Comparison of ENCODE assay signal across 10 mouse cellular contexts in the genomic region with DNA sequence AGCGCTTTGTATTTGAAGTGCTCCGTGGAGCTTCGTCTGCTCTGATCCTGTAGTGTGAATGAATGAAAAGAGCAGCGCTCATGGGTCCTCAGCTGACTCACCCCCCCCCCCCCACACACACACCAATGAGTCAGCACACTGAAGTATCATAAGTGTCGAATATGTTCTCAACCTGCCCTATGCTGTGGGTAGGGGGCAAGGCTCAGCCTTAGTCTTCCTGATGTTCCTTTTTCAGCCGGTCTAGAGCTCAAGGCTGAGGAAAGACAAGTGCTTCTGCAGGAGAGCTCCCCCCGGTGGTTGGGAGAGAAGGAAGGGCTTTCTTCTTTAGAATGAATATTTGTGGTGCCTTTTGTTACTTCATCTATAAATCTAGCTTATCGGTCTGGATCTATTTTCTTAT. TPM values are rescaled to one million over a fixed set of nuclear protein-coding genes. Genes with fewer than 3 reads are reported as not detected.
A peak's percentile ranks its signal among the peaks of the same experiment; 100 is the strongest.
DNase-seq lines count a peak whose midpoint lies in the region; ATAC-seq and TF ChIP-seq lines count a peak whose summit lies in the region.
"Had no signal": no experiment of that assay in that cellular context is flagged by ENCODE, and none has a peak within 500 bp of the region (broad histone marks: within the 10 kb centered on the region; RNA-seq: fewer than 3 reads in every experiment).

No protein-coding gene starts in this region.

- no peak overlapping the region for H3K4me2 ChIP-seq in forebrain, embryonic 11.5 days (ENCODE audit: low read depth, low read length, severe bottlenecking)
- no peak overlapping the region for H3K4me2 ChIP-seq in forebrain, embryonic 12.5 days
- H3K4me2 ChIP-seq in intestine, embryonic 15.5 days (replicated peaks), result peak overlapping the region; percentile 17; the same call in 1 of the 2 replicates
- peak overlapping the region; percentile 36; the same call in 1 of the 2 replicates for H3K4me2 ChIP-seq in lung, embryonic 14.5 days
- H3K4me2 ChIP-seq in forebrain, embryonic 13.5 days, result no peak overlapping the region

- 48% methylated on average over 8 of the region's 8 CpGs for WGBS in forebrain, embryonic 11.5 days
- WGBS in forebrain, embryonic 12.5 days, result 56% methylated on average over 8 of the region's 8 CpGs
- WGBS in intestine, embryonic 15.5 days, result 46% methylated on average over 8 of the region's 8 CpGs
- WGBS in lung, embryonic 14.5 days, result 50% methylated on average over 8 of the region's 8 CpGs
- WGBS in forebrain, embryonic 13.5 days, result 50% methylated on average over 8 of the region's 8 CpGs

- no peak overlapping the region for H3K27ac ChIP-seq in forebrain, embryonic 11.5 days (ENCODE audit: low read depth, low read length)
- H3K27ac ChIP-seq in forebrain, embryonic 12.5 days, result no peak overlapping the region
- peak overlapping the region; percentile 42; the same call in 1 of the 2 replicates for H3K27ac ChIP-seq in testis, adult 2 months (ENCODE audit: control insufficient read depth, insufficient read depth, low read depth, low read length)
- H3K27ac ChIP-seq in intestine, embryonic 15.5 days, result no peak overlapping the region
- H3K27ac ChIP-seq in lung, embryonic 14.5 days (ENCODE audit: low read depth), result no peak overlapping the region
- H3K27ac ChIP-seq in forebrain, embryonic 13.5 days, result no peak overlapping the region
- H3K27ac ChIP-seq: macrophage had no signal

- peak; percentile 65 for ATAC-seq in forebrain, embryonic 11.5 days (replicated peaks; ENCODE audit: low FRiP score)
- no peak for ATAC-seq in forebrain, embryonic 12.5 days (ENCODE audit: low FRiP score)
- peak; percentile 84 for ATAC-seq in intestine, embryonic 15.5 days
- peak; percentile 62; the same call in 1 of the 2 replicates for ATAC-seq in lung, embryonic 14.5 days (ENCODE audit: insufficient read depth)
- no peak for ATAC-seq in forebrain, embryonic 13.5 days

- peak; percentile 53 for DNase-seq in forebrain, embryonic 11.5 days (ENCODE audit: low spot score)
- DNase-seq in testis, postnatal 14 days (ENCODE audit: low spot score), result no peak
- peak; percentile 63 for DNase-seq in lung, embryonic 14.5 days
- no peak for DNase-seq in gastrocnemius, postnatal 36 days

- H3K4me1 ChIP-seq in forebrain, embryonic 11.5 days (replicated peaks; ENCODE audit: control insufficient read depth, insufficient read depth, low read length), result 0 out of 2 replicates have a peak, but pooled peaks cover 2% of the 10 kb centered on the region
- peaks cover 3% of the 10 kb centered on the region; the same call in 1 of the 2 replicates for H3K4me1 ChIP-seq in forebrain, embryonic 12.5 days
- H3K4me1 ChIP-seq in testis, adult 2 months (ENCODE audit: control insufficient read depth, insufficient read depth, low read length), result peaks cover 5% of the 10 kb centered on the region; the same call in 1 of the 2 replicates
- H3K4me1 ChIP-seq in intestine, embryonic 15.5 days (replicated peaks), result no peaks in the 10 kb centered on the region
- H3K4me1 ChIP-seq in lung, embryonic 14.5 days (ENCODE audit: insufficient read depth), result no peaks in the 10 kb centered on the region
- H3K4me1 ChIP-seq in forebrain, embryonic 13.5 days, result peaks cover 5% of the 10 kb centered on the region; the same call in 1 of the 2 replicates

- H3K9ac ChIP-seq in forebrain, embryonic 11.5 days (ENCODE audit: low read length), result no peak overlapping the region
- no peak overlapping the region for H3K9ac ChIP-seq in forebrain, embryonic 12.5 days
- no peak overlapping the region for H3K9ac ChIP-seq in intestine, embryonic 15.5 days
- no peak overlapping the region for H3K9ac ChIP-seq in lung, embryonic 14.5 days
- H3K9ac ChIP-seq in forebrain, embryonic 13.5 days, result no peak overlapping the region

- TF ChIP-seq CTCF in testis, adult 2 months (IDR thresholded peaks at IDR 0.05; ENCODE audit: control insufficient read depth, insufficient read depth, insufficient replicate concordance, low read depth, low read length), result peak; percentile 15; the same call in 1 of the 2 replicates
- peak; percentile 55 for TF ChIP-seq CTCF in lung, embryonic 14.5 days (IDR thresholded peaks at IDR 0.05; ENCODE audit: low read depth)

- no peak overlapping the region for H3K4me3 ChIP-seq in forebrain, embryonic 11.5 days (ENCODE audit: low read depth, low read length)
- no peak overlapping the region for H3K4me3 ChIP-seq in forebrain, embryonic 12.5 days (replicated peaks)
- H3K4me3 ChIP-seq in testis, adult 2 months (ENCODE audit: control insufficient read depth, low read depth, low read length), result peak overlapping the region; percentile 93
- peak overlapping the region; percentile 22 for H3K4me3 ChIP-seq in intestine, embryonic 15.5 days (replicated peaks)
- H3K4me3 ChIP-seq in lung, embryonic 14.5 days (ENCODE audit: low read depth, low read length), result peak overlapping the region; percentile 19; the same call in 1 of the 2 replicates
- H3K4me3 ChIP-seq in forebrain, embryonic 13.5 days, result no peak overlapping the region

- 0 out of 2 replicates have a peak, but pooled peaks cover 2% of the 10 kb centered on the region for H3K27me3 ChIP-seq in forebrain, embryonic 11.5 days (ENCODE audit: control insufficient read depth, insufficient read depth, low read length)
- peaks cover 22% of the 10 kb centered on the region for H3K27me3 ChIP-seq in forebrain, embryonic 12.5 days
- H3K27me3 ChIP-seq in testis, adult 2 months (ENCODE audit: control insufficient read depth, insufficient read depth, low read length), result no peaks in the 10 kb centered on the region
- no peaks in the 10 kb centered on the region for H3K27me3 ChIP-seq in intestine, embryonic 15.5 days (replicated peaks)
- H3K27me3 ChIP-seq in lung, embryonic 14.5 days (ENCODE audit: insufficient read depth, low read length), result no peaks in the 10 kb centered on the region
- H3K27me3 ChIP-seq in forebrain, embryonic 13.5 days, result peaks cover 17% of the 10 kb centered on the region; the same call in 1 of the 2 replicates

- intact Hi-C loops in gastrocnemius, postnatal 36 days (cut with DNase I), result no loop called here

- H3K36me3 ChIP-seq in forebrain, embryonic 11.5 days (ENCODE audit: control insufficient read depth, insufficient read depth, low read length), result no peaks in the 10 kb centered on the region
- H3K36me3 ChIP-seq in forebrain, embryonic 12.5 days (replicated peaks), result no peaks in the 10 kb centered on the region
- no peaks in the 10 kb centered on the region for H3K36me3 ChIP-seq in testis, adult 2 months (ENCODE audit: control insufficient read depth, insufficient read depth, low read length)
- H3K36me3 ChIP-seq in intestine, embryonic 15.5 days, result no peaks in the 10 kb centered on the region
- no peaks in the 10 kb centered on the region for H3K36me3 ChIP-seq in lung, embryonic 14.5 days (ENCODE audit: insufficient read depth)
- no peaks in the 10 kb centered on the region for H3K36me3 ChIP-seq in forebrain, embryonic 13.5 days (ENCODE audit: poor library complexity, severe bottlenecking)

- H3K9me3 ChIP-seq in forebrain, embryonic 11.5 days (ENCODE audit: control insufficient read depth, low read length), result no peaks in the 10 kb centered on the region
- no peaks in the 10 kb centered on the region for H3K9me3 ChIP-seq in forebrain, embryonic 12.5 days
- no peaks in the 10 kb centered on the region for H3K9me3 ChIP-seq in intestine, embryonic 15.5 days
- H3K9me3 ChIP-seq in lung, embryonic 14.5 days (ENCODE audit: low read depth, low read length), result no peaks in the 10 kb centered on the region
- H3K9me3 ChIP-seq in forebrain, embryonic 13.5 days (replicated peaks), result no peaks in the 10 kb centered on the region

- TF ChIP-seq POLR2A in testis, adult 2 months (IDR thresholded peaks at IDR 0.05; ENCODE audit: control insufficient read depth, low read depth, low read length), result no peak

RNA-seq across cellular contexts. Expression of gene Cftr, which starts 1.1 kb away (rescaled TPM):
- polyA plus RNA-seq in forebrain, embryonic 11.5 days (2014; fragmentation: Nextera tagmentation; extraction: Ambion mirVana), result not detected in 2 replicates
- polyA plus RNA-seq in forebrain, embryonic 12.5 days (2016; fragmentation: Nextera tagmentation; extraction: Ambion mirVana), result 0.18 and 0.24 TPM in 2 replicates
- 7.6 and 8.2 TPM in 2 replicates for polyA plus RNA-seq in testis, adult 2 months (2012; rRNA removed)
- 14.3 and 15.7 TPM in 2 replicates for polyA plus RNA-seq in intestine, embryonic 15.5 days (2015; fragmentation: Nextera tagmentation; extraction: Ambion mirVana)
- 5.8 and 6.1 TPM in 2 replicates for polyA plus RNA-seq in lung, embryonic 14.5 days (2014; fragmentation: Nextera tagmentation; extraction: Ambion mirVana)
- total RNA-seq in gastrocnemius, postnatal 36 days (2021), result not detected
- 0.08 and 0.15 TPM in 2 replicates for polyA plus RNA-seq in forebrain, embryonic 13.5 days (2015; fragmentation: Nextera tagmentation; extraction: Ambion mirVana)
- total RNA-seq: gastrocnemius, postnatal 4 days had no signal
- polyA plus RNA-seq: macrophage had no signal

Comparison
In these comparisons a context has a peak if more than half of its experiments do, and no peak if none do; other contexts are left out.
1. ATAC-seq: peak in forebrain, embryonic 11.5 days (single experiment), intestine, embryonic 15.5 days (single experiment) and lung, embryonic 14.5 days (single experiment); none in forebrain, embryonic 12.5 days (single experiment) and forebrain, embryonic 13.5 days (single experiment).
2. DNase-seq: peak in forebrain, embryonic 11.5 days (single experiment) and lung, embryonic 14.5 days (single experiment); none in testis, postnatal 14 days (single experiment) and gastrocnemius, postnatal 36 days (0 of 2).
3. H3K4me2 ChIP-seq: peak in intestine, embryonic 15.5 days (single experiment) and lung, embryonic 14.5 days (single experiment); none in forebrain, embryonic 11.5 days (single experiment), forebrain, embryonic 12.5 days (single experiment) and forebrain, embryonic 13.5 days (single experiment).
4. H3K4me3 ChIP-seq: peak in testis, adult 2 months (single experiment), intestine, embryonic 15.5 days (single experiment) and lung, embryonic 14.5 days (single experiment); none in forebrain, embryonic 11.5 days (single experiment), forebrain, embryonic 12.5 days (single experiment) and forebrain, embryonic 13.5 days (single experiment).